Mouse (Mus musculus) layer of hippocampus, postnatal 14 days (tissue): Measurements from ENCODE around the gene Pdcl2. TPM values are rescaled to one million over a fixed set of nuclear protein-coding genes. Genes with fewer than 3 reads are reported as not detected.

ENCODE experiments used
- DNase-seq, 2 experiments: peaks; one replicate each; pipeline ENCODE4 v3.0.0; 2021 to 2022; ENCODE audit warnings: low spot score in 2 of 2, mixed read lengths in 1 of 2
- long read RNA-seq, 2 experiments: library from polyadenylated mRNA; stranded (forward); transcript quantifications; one replicate each; pipeline ENCODE4 v2.0.0; 2021
- total RNA-seq, 2 experiments: library from RNA; stranded (reverse); gene quantifications; 2 replicates each; pipeline ENCODE4 v1.2.3; 2021

The Pdcl2 gene
- total RNA-seq: not detected
- long read RNA-seq, experiment 1: 0 reads
- long read RNA-seq, experiment 2: 0 reads

DNA sequence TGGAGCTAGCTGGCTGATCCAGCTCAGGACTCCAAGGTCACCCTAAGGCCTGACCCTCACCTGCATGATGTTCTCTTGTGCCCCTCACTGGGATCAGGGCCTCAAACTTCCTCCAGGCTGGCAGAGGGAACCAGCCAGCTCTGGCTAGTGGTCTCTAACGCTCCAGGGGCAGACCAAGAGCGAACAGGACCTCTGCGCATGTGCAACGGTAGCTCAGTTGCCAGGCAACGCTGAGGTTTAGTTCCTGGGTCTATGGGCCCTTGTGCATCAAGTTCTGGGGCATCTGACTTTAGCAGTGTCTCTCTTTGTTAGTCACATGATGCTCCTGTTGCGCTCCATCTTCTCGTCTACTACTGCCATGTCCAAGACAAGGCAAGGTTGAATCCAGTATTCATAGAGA lies at the start of gene Pdcl2:
Gene Pdcl2, minus strand, starts transcription at position 204 of the 400 bp plus-strand sequence.
- no peak for DNase-seq

DNA sequence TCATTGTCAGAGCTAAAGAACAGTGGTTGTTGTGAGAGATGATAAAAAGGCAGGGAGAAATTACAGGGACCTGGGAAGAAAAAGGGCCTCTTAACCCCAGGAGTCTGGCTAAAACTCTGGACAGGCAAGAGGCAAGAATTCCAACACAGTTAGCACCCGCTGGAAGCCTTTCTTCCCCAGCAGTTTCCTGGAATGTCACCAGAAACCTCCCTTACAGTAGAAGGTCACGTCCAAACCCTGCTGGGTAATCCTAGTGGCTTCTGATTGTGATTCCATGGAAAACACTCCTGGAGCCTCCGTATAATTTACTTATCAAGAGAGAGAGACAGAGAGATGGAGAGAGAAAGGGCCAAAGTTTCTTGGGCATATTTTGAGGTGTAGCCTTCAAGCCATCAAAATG lies 48.3 kb upstream of the Pdcl2 start:
- DNase-seq: no peak

DNA sequence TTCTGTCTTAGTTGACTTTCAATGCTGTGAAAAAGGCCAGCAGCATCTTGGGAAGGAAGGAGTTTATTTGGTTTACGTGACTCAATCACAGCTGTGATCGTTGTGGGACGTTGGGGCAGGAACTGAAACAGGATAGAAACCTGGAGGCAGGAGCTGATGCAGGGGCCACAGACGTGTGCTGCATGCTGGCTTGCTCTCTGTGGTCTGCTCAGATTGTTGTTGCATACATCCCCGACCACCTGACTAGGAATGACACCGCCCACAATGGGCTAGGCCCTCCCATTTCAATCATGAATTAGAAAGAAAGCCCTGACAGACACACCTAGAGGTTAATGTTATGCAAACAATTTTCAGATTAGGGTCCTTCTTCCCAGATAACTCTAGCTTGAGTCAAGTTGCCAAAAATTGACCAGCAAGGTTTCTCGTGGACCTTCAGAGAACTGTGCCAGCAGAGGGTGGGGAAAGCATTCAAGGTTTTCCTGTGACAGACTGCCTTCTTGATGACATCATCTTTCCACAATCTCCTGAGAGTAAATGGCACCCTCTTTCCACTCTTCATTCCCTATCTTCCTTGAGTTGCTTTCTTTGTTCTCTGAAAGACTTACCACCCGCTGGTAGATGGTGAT lies 38.4 kb upstream of the Pdcl2 start:
- DNase-seq: no peak

DNA sequence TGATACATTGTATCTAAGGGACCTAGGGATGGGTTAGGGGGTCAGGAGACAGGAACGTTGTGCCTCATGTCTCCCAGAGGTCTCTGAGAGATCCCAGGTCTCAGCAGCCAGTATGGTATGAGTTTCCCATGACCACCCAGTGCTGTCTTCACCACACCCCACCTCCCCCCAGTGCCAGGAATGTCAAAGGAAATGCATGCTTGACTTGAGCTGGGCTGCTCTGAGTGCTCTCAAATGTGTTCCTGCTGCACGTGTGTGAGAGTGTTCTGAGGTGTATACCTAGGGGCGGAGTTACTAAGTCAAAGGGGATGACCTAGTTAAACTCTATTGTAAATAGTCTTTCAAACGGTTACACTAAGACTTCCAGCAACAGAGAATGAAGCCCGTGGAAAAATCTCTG lies 34.5 kb upstream of the Pdcl2 start:
- no peak for DNase-seq

DNA sequence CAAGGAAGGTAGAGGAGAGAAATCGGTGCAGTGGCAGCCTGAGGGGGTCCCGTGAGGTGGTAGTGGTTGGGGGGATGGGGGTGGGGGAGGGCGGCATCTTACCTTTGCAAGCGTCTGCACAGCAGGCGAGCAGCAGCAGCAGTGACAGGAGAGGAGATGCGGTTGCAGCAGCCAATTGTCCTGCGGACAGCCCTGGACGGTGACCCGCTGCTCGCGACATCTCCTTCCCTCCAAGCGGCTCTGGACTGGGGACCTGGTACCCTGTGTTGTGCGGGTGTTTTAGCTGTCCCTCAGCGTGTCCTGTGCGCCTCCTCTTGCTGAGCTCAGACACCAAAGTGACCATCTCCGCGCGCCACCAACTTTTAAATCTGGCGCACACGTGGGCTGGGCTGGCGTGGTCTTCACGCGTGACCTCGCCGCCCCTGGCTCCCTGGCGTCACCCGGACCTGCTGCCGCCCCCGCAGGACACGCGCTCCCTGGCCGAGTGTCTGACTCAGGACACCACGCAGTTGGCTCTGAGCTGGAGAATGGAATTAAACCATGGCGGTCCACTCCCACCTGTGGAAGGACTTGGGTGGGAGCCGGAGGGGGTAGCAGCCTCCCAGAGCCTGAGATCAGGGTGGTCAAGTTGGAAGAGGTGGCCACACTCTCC lies 32.6 kb upstream of the Pdcl2 start, which contains the start of gene Nmu:
Gene Nmu, minus strand, starts transcription at position 336 of the 652 bp plus-strand sequence.
- no peak for DNase-seq

DNA sequence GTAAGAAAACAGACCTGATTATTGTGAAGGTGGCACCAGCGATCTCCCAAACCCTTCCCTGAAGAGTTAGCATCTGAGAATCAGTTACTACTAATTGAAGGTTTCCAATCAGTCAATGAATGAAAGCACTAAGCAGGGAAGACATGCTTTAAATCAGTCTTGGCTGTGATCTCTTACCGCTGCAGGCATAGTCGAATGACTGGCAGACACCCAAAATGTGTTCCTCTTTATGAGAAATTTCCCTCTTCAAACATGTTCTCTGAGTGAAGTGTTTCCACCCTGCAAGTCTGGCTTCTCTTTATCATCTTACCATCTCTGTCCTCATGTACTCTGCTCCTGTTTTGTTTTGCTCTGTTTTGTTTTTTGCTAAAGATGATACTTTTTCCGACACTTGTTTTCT lies 29.8 kb upstream of the Pdcl2 start:
- DNase-seq: peak in 1 of 2 experiments; percentile 19

GRCm38 (mm10) chr5:76360057-76360456 lies 29.1 kb upstream of the Pdcl2 start:
- DNase-seq: no peak

GRCm38 (mm10) chr5:76351953-76352611 lies 21.1 kb upstream of the Pdcl2 start:
- peak; percentile 12 to 31 for DNase-seq

- no peak for DNase-seq
These were observed 20.6 kb upstream of the Pdcl2 start for GRCm38 (mm10) chr5:76351537-76351936.

- peak; percentile 17 to 62 for DNase-seq
These were observed 15.2 kb upstream of the Pdcl2 start for GRCm38 (mm10) chr5:76346137-76346536.

- DNase-seq: no peak
These were observed 10.0 kb upstream of the Pdcl2 start for GRCm38 (mm10) chr5:76340931-76341330.

DNA sequence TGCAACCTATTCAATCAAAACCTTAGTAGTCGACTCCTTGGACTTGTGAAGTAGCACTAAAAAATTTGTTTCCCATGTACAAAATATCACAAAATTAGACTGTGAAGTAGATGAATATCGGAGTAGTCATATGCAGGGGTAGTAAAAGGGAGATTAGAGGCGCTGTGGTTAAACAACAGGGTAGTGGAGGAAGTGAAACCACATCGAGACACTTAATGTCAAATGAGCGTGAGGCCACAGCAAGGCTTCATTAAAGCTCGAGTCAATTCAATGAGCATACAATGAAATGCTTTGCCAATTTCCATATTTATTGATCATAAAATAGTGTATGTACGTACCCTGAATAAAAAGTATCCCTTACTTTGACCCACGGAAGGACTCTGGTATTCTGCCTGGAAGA lies 6.1 kb upstream of the Pdcl2 start:
- DNase-seq: no peak

DNA sequence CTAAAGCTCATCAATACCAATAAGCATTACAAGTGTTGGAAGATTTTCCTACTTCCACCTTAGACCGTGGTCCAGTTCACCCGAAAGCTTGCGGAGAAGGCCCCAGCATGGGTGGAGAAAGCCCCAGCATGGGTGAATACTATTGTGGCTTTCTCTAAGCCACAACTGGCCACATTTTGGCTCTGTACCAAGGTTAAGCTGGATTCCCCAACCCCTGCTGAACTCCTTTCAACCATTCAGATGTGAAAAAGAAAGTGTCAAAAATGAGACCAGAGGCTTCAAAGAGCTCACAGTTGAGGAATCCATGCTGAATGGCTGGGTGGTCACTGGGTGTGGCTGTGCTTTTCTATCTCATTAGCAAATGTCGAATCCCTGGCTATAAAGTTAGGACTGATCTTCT lies 2.9 kb upstream of the Pdcl2 start:
- DNase-seq: no peak

DNA sequence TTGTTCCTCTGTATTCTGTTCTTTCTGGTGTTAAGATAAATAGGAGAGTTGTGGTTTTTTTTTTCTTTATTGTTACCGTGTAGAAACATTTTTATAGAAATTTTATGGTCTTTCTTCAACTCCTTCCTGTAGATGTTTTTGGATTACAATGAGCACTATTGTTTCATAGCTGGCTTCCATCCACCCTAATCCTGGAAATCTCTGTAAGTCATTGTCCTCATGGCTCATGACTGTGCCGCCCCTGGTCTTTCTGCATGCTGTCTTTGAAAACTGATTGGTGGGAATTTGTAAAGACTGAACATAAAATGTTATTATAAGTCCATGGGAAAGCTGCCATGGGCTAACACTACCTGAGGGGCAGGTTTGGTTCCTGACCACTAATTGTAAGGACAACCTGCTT lies 3.7 kb downstream of the Pdcl2 start:
- DNase-seq: no peak

GRCm38 (mm10) chr5:76325113-76325512 lies 5.8 kb downstream of the Pdcl2 start:
- no peak for DNase-seq

GRCm38 (mm10) chr5:76321249-76322196 lies 9.4 kb downstream of the Pdcl2 start:
- DNase-seq: no peak

GRCm38 (mm10) chr5:76308206-76308605 lies 22.8 kb downstream of the Pdcl2 start:
- DNase-seq: no peak

- no peak for DNase-seq
These were observed 24.7 kb downstream of the Pdcl2 start for GRCm38 (mm10) chr5:76306261-76306660.

DNA sequence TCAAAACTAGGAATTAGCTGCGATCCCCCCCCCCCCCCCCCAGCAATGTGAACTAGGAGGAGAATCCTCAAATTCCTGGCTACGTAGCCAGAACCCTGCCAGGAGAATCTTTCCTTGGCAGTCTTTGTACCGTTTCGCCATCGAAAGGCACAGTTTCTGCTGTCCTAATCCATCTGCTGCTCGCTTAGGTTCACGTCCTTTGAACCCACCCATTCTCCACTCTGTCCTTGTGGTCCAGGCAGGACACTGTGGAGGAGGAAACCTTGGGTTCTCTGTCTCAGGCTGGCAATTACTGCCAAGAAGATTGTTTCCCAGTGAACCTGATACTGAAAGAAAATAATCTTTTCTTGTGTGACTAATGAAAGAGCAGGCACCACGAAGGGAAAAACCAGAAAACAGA lies 25.3 kb downstream of the Pdcl2 start:
- no peak for DNase-seq

DNA sequence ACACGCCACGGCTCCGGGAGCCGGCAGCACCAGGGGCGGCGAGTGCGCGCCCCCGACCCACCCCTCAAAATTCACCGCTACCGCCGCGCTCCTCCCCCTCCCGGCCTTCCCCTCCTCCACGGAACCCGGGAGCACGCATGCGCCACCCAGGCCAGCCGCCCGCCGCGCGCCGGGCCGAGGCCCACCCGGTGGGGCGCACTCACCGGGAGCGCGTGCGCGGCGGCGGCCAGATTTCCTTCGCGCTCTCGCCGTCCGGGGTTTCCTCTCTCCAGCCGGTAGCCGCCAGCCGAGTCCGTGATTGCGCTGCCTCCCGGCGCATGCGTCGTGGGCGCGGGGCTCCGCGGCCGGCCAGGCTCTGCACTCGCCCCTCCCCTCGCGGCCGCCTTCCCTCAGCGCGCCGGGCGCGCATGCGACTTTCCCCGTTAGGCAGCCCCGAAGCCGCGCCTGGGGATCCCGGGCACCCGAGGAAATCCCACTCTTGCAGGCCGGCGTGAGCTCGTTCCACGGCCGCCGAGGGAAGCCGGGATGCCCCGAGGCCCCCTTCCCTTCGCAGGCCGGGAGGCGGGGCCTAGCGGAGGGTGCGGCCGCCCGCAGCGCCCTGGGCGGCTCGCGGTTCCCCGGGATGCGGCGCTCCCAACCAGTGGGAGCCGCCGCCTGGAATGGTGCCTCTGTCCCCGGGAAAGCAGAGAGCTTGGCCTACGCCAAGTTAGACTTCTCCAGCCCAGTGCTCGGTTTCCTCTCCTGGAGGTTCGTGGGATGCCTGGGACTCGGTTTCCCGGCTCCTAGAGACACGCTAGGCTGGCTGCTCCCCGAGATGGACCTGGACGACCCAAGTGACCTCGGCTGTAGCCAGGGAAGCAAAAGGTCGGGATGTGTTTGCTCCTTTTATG lies 26.3 kb downstream of the Pdcl2 start, which contains the start of gene Clock:
Gene Clock, minus strand, starts transcription at position 341 of the 890 bp plus-strand sequence.
- peak; percentile 92 to 93 for DNase-seq
